Mouse (Mus musculus) brain, embryonic 14.5 days (tissue): ENCODE results near the gene Naif1. TPM values are rescaled to one million over a fixed set of nuclear protein-coding genes. Genes with fewer than 3 reads are reported as not detected.

Experiments used
- DNase-seq: peaks from one replicate; pipeline ENCODE4 v3.0.0-alpha.2; 2011; ENCODE audit warnings: low read depth
- CTCF ChIP-seq: fragments of 200-500 bp; IDR thresholded peaks from 2 replicates; pipeline ENCODE4 v1.5.1; 2012; ENCODE audit warnings: inconsistent platforms, mild to moderate bottlenecking, moderate library complexity, borderline replicate concordance; ENCODE audit not compliant: insufficient read depth, insufficient read length; ENCODE audit errors: extremely low read depth
- POLR2A ChIP-seq: fragments of 200-500 bp; IDR thresholded peaks from 2 replicates; pipeline ENCODE4 v1.6.1; 2012; ENCODE audit warnings: mild to moderate bottlenecking, inconsistent platforms, borderline replicate concordance; ENCODE audit not compliant: poor library complexity, insufficient read depth, insufficient read length, severe bottlenecking; ENCODE audit errors: extremely low read depth
- polyA plus RNA-seq: library from polyadenylated mRNA; depleted of rRNA; stranded (reverse); fragments of >200 nt; gene quantifications from 2 replicates; pipeline ENCODE4 v1.2.3, GENCODE M21; 2012; rRNA removed

The Naif1 gene
- polyA plus RNA-seq: 4.8 and 5.1 TPM in 2 replicates

- no peak for DNase-seq
- TF ChIP-seq POLR2A (no peak), CTCF (no peak)
These were observed at the start of gene Naif1 for GRCm38 (mm10) chr2:32449761-32450754. TSS of gene Naif1 (plus strand) at chr2:32450457.

- TF ChIP-seq POLR2A (no peak), CTCF (peak; percentile 99)
- peak; percentile 98 for DNase-seq
These were observed 45.6 kb upstream of the Naif1 start for GRCm38 (mm10) chr2:32404663-32405062.

- no peak for TF ChIP-seq CTCF
- no peak for TF ChIP-seq POLR2A
- no peak for DNase-seq
These were observed 43.0 kb upstream of the Naif1 start for GRCm38 (mm10) chr2:32407144-32407824.

- no peak for DNase-seq
- TF ChIP-seq POLR2A: no peak
- TF ChIP-seq CTCF: no peak
These were observed 41.5 kb upstream of the Naif1 start for GRCm38 (mm10) chr2:32408429-32409424.

- TF ChIP-seq POLR2A (no peak), CTCF (no peak)
These were observed 38.9 kb upstream of the Naif1 start for GRCm38 (mm10) chr2:32411407-32411806.

GRCm38 (mm10) chr2:32412742-32413531 lies 37.3 kb upstream of the Naif1 start:
- no peak for TF ChIP-seq CTCF
- TF ChIP-seq POLR2A: no peak

More at GRCm38 (mm10) chr2:32411407-32411806, 38.9 kb upstream of the Naif1 start:
- DNase-seq: no peak

GRCm38 (mm10) chr2:32413936-32414335 lies 36.3 kb upstream of the Naif1 start:
- no peak for TF ChIP-seq POLR2A
- no peak for TF ChIP-seq CTCF
- DNase-seq: no peak

More at GRCm38 (mm10) chr2:32412742-32413531, 37.3 kb upstream of the Naif1 start:
- DNase-seq: no peak

GRCm38 (mm10) chr2:32415801-32416200 lies 34.5 kb upstream of the Naif1 start:
- TF ChIP-seq CTCF: no peak
- no peak for TF ChIP-seq POLR2A

GRCm38 (mm10) chr2:32416556-32416955 lies 33.7 kb upstream of the Naif1 start:
- no peak for DNase-seq
- TF ChIP-seq POLR2A (no peak), CTCF (no peak)

More at GRCm38 (mm10) chr2:32415801-32416200, 34.5 kb upstream of the Naif1 start:
- DNase-seq: no peak

GRCm38 (mm10) chr2:32417486-32417885 lies 32.8 kb upstream of the Naif1 start:
- DNase-seq: no peak
- TF ChIP-seq CTCF: no peak
- TF ChIP-seq POLR2A: no peak
